Mouse (Mus musculus) small intestine, adult 2 months (tissue): ENCODE measurements at regions not wholly inside any gene's neighbourhood (a gene's known extent, or its start where the extent isn't known, plus 50 kb on each side); places are given as distances from the start of the nearest gene placed in this dataset.

Experiments used
- CTCF ChIP-seq: fragments of 200-500 bp; IDR thresholded peaks from 2 replicates; pipeline ENCODE4 v1.5.1; 2012; ENCODE audit warnings: low read depth, mild to moderate bottlenecking, control low read depth, inconsistent platforms, low read length, moderate library complexity, mixed read lengths; ENCODE audit not compliant: insufficient replicate concordance, insufficient read length; ENCODE audit errors: extremely low read depth
- POLR2A ChIP-seq: fragments of 200-500 bp; IDR thresholded peaks from 2 replicates; pipeline ENCODE4 v1.6.1; 2012; ENCODE audit warnings: low read depth, mild to moderate bottlenecking, control low read depth, inconsistent platforms, low read length, moderate library complexity

DNA sequence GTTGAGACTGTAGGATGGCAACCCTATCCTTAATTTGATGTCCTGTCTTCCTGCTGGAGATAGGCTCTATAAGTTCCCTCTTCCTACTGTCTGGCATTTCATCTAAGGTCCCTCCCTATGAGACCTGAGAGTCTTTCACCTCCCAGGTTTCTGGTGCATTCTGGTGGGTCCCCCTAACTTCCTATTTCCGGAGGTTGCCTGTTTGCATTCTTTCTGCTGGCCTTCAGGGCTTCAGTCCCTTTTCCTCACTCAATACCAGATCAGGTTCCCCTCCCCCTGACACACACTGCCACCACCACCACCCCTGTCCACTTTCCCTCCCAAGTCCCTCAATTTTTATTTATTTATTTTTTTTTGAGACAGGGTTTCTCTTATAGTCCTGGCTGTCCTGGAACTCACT lies 59.5 kb upstream of the Etv6 start:
- TF ChIP-seq CTCF = no peak
- no peak for TF ChIP-seq POLR2A
